Mouse (Mus musculus) liver, postnatal 0 days (tissue): ENCODE data around the gene Kcnip1.

Experiments used
- CTCF ChIP-seq: sonication (generic); IDR thresholded peaks from 2 replicates; pipeline ENCODE4 v1.5.1; 2016; ENCODE audit warnings: antibody characterized with exemption, low read depth
- EP300 ChIP-seq: IDR thresholded peaks from 2 replicates; pipeline ENCODE4 v1.6.1; 2016; ENCODE audit warnings: antibody characterized with exemption, low read depth, mild to moderate bottlenecking

- TF ChIP-seq CTCF (no peak), EP300 (no peak)
Measured at GRCm38 (mm10) chr11:33748754-33749153, 244.2 kb downstream of the Kcnip1 start.
